Mouse (Mus musculus): ENCODE data around the gene Pknox2.

Gene Pknox2

GRCm38 (mm10) chr9:37147359-37147685 lies at the start of gene Pknox2:
TSS of gene Pknox2 (minus strand) at chr9:37147407.
- in situ Hi-C loops (cut with MboI, MseI): no loop called here

GRCm38 (mm10) chr9:37188024-37188423 lies 40.8 kb upstream of the Pknox2 start:
- in situ Hi-C loops (cut with MboI, MseI): no loop called here

- in situ Hi-C loops (cut with MboI, MseI): no loop called here
These were observed 40.2 kb upstream of the Pknox2 start for GRCm38 (mm10) chr9:37187407-37187806.

- in situ Hi-C loops (cut with MboI, MseI): no loop called here
These were observed 36.0 kb upstream of the Pknox2 start for GRCm38 (mm10) chr9:37183176-37183575.

GRCm38 (mm10) chr9:37181596-37181995 lies 34.4 kb upstream of the Pknox2 start:
- in situ Hi-C loops (cut with MboI, MseI): no loop called here

- in situ Hi-C loops (cut with MboI, MseI): loop anchor here (5.0 kb wide), 1 partner anchor 753 kb away; no protein-coding TSS in a partner anchor
These were observed 32.4 kb upstream of the Pknox2 start for GRCm38 (mm10) chr9:37179596-37179995.

- in situ Hi-C loops (cut with MboI, MseI): loop anchor here (5.0 kb wide), 1 partner anchor 753 kb away; no protein-coding TSS in a partner anchor
These were observed 31.7 kb upstream of the Pknox2 start for GRCm38 (mm10) chr9:37178911-37179310.

- in situ Hi-C loops (cut with MboI, MseI): loop anchor here (5.0 kb wide), 1 partner anchor 755 kb away; no protein-coding TSS in a partner anchor
These were observed 30.3 kb upstream of the Pknox2 start for GRCm38 (mm10) chr9:37177551-37177950.

- in situ Hi-C loops (cut with MboI, MseI): loop anchor here (5.0 kb wide), 1 partner anchor 755 kb away; no protein-coding TSS in a partner anchor
These were observed 29.9 kb upstream of the Pknox2 start for GRCm38 (mm10) chr9:37177107-37177506.

- in situ Hi-C loops (cut with MboI, MseI): loop anchor here (5.0 kb wide), 1 partner anchor 756 kb away; no protein-coding TSS in a partner anchor
These were observed 28.8 kb upstream of the Pknox2 start for GRCm38 (mm10) chr9:37176002-37176401.

GRCm38 (mm10) chr9:37173376-37173775 lies 26.2 kb upstream of the Pknox2 start:
- in situ Hi-C loops (cut with MboI, MseI): no loop called here

GRCm38 (mm10) chr9:37166899-37167298 lies 19.7 kb upstream of the Pknox2 start:
- in situ Hi-C loops (cut with MboI, MseI): no loop called here

- in situ Hi-C loops (cut with MboI, MseI): no loop called here
These were observed 13.5 kb upstream of the Pknox2 start for GRCm38 (mm10) chr9:37160686-37161085.

- in situ Hi-C loops (cut with MboI, MseI): no loop called here
These were observed 679 bp upstream of the Pknox2 start for GRCm38 (mm10) chr9:37147886-37148285.

- in situ Hi-C loops (cut with MboI, MseI): no loop called here
These were observed 426 bp downstream of the Pknox2 start for GRCm38 (mm10) chr9:37146603-37147358.

- in situ Hi-C loops (cut with MboI, MseI): no loop called here
These were observed 929 bp downstream of the Pknox2 start for GRCm38 (mm10) chr9:37146353-37146602.

- in situ Hi-C loops (cut with MboI, MseI): no loop called here
These were observed 1.4 kb downstream of the Pknox2 start for GRCm38 (mm10) chr9:37145616-37146352.

- in situ Hi-C loops (cut with MboI, MseI): no loop called here
These were observed 2.0 kb downstream of the Pknox2 start for GRCm38 (mm10) chr9:37145151-37145615.

- in situ Hi-C loops (cut with MboI, MseI): no loop called here
These were observed 2.5 kb downstream of the Pknox2 start for GRCm38 (mm10) chr9:37144696-37145095.

- in situ Hi-C loops (cut with MboI, MseI): no loop called here
These were observed 3.0 kb downstream of the Pknox2 start for GRCm38 (mm10) chr9:37144251-37144650.

GRCm38 (mm10) chr9:37143046-37143931 lies 3.9 kb downstream of the Pknox2 start:
- in situ Hi-C loops (cut with MboI, MseI): no loop called here

- in situ Hi-C loops (cut with MboI, MseI): no loop called here
These were observed 5.1 kb downstream of the Pknox2 start for GRCm38 (mm10) chr9:37142107-37142506.

Data from T-helper 1 cell (primary cell).